Mouse (Mus musculus): ENCODE data around the gene 4933400A11Rik. TPM values are rescaled to one million over a fixed set of nuclear protein-coding genes. Genes with fewer than 3 reads are reported as not detected.
A peak's percentile ranks its signal among the peaks of the same experiment; 100 is the strongest.

4933400A11Rik gene
- not detected for total RNA-seq (2021)

DNA sequence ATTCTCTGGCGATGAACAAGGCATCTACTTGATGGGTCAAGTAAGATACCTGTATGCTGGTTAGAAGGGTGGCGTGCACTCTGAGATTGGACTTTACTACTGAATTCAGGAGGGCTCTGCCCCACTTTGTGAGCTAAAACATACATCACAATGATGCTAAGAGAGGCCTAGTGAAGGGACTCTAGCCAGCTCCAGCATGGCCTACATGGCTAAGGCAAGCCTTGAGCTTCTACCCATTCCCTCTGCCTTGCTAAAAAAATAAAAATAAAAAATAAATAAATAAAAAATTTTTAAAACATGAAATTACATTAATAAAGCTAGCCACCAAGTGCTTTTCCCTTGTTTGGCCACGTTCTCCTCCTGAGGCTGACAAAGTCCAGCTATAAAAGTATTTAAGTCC lies at the start of gene 4933400A11Rik:
TSS of gene 4933400A11Rik (minus strand) at position 101 of the 400 bp plus-strand sequence.
- no peak for DNase-seq (ENCODE audit: extremely low spot score in 1 of 2, low spot score in 2 of 2)
- intact Hi-C loops (cut with DNase I) = no loop called here

DNA sequence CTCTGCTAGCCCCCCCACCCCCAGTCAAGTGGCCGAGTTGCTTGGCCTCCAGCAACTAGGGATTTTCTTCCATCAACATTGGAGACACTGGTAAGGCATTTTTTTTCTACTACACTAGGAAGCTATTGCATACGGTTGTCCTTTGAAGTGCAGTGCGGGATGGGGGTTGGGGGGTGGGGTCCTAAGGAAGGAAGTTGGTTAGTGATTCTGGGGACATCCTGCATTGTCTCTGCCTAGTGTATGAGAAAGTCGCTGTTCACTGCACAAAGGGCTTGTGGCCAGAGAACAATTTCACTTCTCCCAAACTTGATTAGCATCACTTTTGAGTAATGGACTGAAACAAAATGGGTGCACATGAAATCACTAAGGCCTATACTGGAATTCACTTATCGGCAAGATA lies 48.7 kb upstream of the 4933400A11Rik start:
- intact Hi-C loops (cut with DNase I) = loop anchor here (10.0 kb wide), 1 partner anchor 57 kb away; no protein-coding TSS in a partner anchor
- peak in 1 of 2 experiments; percentile 12 for DNase-seq (ENCODE audit: extremely low spot score in 1 of 2, low spot score in 2 of 2)

DNA sequence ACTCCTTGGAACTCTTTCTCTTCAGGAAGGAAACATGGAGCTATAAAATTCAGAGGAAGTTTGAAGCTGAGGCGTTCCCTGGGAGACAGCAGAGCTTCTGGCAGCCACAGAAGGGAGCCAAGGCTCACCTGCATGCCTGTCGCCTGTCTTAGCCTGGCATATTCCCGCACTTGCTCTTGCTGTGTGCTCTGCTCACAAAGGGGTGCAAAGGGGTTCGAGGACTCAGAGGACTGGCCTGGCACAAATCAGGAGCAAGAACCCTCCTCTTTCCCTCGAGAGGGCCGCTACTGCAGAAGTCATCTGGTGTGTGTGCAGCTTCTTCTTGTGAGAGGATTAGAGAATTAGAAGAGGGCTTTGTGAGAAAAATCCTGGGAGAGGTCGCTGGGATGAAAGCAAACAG lies 48.3 kb upstream of the 4933400A11Rik start:
- DNase-seq (ENCODE audit: extremely low spot score in 1 of 2, low spot score in 2 of 2) = peak in 1 of 2 experiments; percentile 18
- intact Hi-C loops (cut with DNase I) = loop anchor here (10.0 kb wide), 1 partner anchor 57 kb away; no protein-coding TSS in a partner anchor

DNA sequence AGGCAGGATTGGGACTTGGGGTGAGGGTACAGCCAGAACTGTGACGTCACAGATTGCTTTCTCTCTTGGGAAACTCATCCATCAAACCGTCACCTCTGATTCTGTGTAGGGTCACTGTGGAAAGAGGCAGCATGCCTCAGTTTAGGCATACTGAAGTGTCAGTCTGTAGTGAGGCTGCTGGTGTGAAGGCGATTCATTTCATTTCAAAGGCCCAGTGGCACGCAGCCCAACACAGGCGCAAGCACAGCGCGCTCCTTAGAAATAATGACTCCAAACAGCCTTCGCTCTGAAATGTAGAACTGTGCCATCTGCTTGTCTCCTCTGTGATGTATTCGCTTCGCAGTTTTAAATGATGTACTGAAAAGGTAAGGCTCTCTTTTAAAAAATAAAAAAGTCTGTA lies 47.5 kb upstream of the 4933400A11Rik start:
- intact Hi-C loops (cut with DNase I) = loop anchor here (10.0 kb wide), 1 partner anchor 58 kb away; no protein-coding TSS in a partner anchor
- DNase-seq (ENCODE audit: extremely low spot score in 1 of 2, low spot score in 2 of 2) = peak; percentile 9 to 23

DNA sequence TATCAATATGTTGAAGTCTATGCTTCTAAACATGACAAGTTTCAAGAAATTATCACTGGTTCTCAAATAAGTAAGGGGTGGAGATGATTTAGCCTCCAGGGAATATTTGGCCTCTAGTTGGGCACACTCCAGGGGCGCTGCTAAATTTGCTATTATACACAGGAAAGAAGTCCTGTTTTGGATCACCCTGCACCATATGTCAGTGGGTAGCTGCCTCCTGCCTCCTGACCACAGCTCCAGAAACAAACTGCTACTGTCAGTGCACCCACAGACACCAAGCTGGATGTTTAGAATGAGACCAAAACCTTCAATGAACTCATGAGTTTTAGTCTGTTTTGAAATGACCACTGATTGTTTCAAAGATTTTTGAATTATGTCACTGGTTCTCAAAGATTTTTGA lies 34.2 kb upstream of the 4933400A11Rik start:
- no peak for DNase-seq (ENCODE audit: extremely low spot score in 1 of 2, low spot score in 2 of 2)
- intact Hi-C loops (cut with DNase I) = no loop called here

DNA sequence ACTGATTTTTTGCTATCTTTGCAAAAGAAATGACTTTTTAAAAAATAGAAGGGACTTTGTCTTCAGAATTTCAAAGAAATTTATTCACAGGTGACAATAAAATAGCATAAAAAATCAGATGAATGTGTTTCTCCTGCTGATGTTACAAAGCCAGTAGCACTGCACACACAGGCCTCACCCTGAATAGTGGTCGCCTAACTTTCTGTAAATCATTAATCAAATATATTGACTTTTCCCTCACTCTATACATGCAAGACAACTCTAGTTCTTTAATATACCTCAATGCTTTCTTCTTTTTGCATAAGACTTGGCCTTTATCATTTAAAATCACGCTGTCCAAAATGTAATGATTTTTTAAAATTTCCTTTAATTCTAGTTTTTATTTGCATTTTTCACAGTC lies 32.3 kb upstream of the 4933400A11Rik start:
- DNase-seq (ENCODE audit: extremely low spot score in 1 of 2, low spot score in 2 of 2) = no peak
- intact Hi-C loops (cut with DNase I) = no loop called here

DNA sequence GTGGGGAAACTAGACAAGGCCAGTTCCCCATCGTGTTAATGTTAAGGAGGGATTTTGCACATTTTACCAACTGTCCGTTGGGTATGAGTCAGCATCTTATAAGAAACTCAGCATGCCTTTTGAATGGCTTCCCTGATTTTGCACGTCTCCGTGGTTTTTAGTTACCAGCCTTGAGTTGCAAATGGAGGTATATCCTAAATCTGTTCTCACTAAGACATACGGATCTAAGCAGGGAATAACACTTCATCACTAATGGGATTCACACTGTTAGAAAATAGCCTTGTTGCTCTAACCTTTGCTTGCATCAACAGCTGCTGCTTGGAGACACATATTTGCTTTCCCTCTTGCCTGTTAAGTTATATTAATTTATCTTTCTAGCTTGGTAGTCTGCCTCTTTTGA lies 31.9 kb upstream of the 4933400A11Rik start:
- no peak for DNase-seq (ENCODE audit: extremely low spot score in 1 of 2, low spot score in 2 of 2)
- intact Hi-C loops (cut with DNase I) = no loop called here

DNA sequence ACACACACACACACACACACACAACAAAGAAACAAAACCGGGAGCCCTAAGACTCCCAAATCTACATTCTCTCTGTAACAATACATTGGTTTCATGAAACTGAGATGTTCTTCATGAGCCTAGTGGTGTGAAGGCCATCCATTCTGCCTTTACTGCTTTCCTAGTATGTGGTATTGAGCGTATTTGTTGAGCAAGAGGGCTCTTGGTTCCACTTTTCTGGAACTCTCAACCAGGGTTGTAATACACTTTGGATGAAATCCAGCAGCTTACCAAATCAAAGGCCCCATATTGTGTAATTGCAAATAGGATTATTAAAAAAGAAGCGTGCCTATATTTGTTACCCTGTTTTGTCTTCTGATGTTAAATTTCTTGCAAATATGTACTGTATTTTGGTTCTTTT lies 28.3 kb upstream of the 4933400A11Rik start:
- intact Hi-C loops (cut with DNase I) = no loop called here

DNA sequence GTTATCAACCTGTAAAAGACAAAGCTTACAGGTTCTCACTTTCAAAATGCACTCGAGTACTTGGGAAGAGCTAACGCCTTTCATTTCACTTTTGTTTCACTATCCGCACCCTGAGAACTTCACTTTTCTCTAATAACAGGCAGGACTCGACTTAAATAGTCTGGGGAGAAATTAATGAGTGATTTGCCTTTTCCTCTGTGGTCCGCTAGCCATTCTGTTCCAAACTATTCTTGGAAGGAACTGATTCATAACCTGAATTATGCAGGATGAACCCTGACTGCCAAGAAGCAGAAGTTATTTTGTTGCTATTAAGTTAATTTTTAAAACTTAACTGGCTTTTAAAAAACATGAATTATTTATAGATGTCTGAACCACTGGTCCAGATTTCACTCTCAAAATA lies 26.4 kb upstream of the 4933400A11Rik start:
- intact Hi-C loops (cut with DNase I) = no loop called here
- no peak for DNase-seq (ENCODE audit: extremely low spot score in 1 of 2, low spot score in 2 of 2)

More for the DNA sequence above, 28.3 kb upstream of the 4933400A11Rik start:
- no peak for DNase-seq (ENCODE audit: extremely low spot score in 1 of 2, low spot score in 2 of 2)

DNA sequence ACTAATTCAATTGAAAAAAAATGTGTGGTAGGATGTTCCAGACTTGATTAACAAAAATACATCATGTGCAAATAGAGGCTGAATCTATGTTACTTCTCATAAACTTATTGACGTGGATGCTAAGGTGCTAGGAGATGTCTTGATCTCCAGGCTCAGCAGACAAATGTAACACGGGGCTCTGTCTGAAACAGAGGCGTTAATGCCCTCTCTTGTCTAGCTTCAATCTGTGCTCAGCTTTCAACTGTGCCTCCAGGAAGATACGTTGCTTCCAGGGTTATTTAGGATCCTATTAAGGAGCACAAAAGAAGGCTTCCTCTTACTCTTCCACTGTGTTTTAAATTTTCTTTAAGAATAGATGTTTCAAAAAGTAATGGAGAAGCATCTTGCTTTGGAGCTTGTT lies 20.8 kb upstream of the 4933400A11Rik start:
- intact Hi-C loops (cut with DNase I) = no loop called here
- DNase-seq (ENCODE audit: extremely low spot score in 1 of 2, low spot score in 2 of 2) = no peak

DNA sequence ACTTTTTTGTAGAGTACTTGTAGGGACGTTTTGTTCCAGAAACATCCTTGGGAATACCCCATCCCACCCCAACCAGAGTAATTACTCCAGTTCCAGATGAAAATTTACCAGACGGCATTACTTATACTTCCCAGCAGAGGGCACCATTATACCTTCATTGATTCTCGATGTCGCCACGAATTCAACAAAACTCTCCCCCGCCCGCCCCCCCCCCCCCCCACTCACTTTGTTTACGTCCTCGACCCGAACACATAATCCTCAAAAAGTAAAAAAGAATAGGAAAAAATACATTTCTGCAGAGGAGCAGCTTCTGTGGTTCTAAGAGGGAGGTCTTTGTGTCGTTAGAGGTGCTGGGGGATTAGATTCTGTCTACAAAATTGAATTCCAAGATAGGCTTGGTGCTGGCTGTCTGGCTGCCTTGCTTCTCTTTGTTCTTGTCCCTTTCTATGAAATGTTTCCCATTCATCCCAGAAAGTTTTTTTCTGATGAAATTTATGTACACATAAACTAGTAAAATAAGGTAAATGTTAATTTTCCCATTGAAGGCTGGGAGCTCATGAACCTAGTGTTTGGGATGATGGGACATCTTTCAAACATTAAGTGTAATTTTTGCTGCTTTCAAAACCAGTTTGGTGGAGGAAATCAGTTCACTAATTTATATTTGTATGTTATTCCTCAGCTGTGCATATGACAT lies 19.7 kb upstream of the 4933400A11Rik start:
- intact Hi-C loops (cut with DNase I) = no loop called here
- peak; percentile 23 to 51 for DNase-seq (ENCODE audit: extremely low spot score in 1 of 2, low spot score in 2 of 2)

DNA sequence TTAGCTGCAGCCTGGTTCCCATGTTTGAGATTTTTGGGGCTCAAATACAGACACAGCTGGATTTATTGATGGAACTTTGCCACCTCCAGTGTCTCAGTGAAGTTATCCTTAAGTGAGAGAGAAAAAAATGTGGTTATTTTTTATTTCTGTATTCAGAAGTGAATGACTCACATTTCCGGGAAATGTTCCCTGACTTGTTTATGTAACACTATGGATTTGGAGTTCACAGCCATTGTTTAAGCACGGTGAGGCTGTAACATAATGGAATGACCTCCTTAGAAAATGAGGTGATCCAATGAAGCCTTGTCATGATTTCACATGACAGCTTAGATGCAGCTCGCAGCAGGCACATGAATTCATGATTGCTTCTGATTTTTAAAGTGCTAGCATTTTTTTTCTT lies 17.7 kb upstream of the 4933400A11Rik start:
- intact Hi-C loops (cut with DNase I) = no loop called here

DNA sequence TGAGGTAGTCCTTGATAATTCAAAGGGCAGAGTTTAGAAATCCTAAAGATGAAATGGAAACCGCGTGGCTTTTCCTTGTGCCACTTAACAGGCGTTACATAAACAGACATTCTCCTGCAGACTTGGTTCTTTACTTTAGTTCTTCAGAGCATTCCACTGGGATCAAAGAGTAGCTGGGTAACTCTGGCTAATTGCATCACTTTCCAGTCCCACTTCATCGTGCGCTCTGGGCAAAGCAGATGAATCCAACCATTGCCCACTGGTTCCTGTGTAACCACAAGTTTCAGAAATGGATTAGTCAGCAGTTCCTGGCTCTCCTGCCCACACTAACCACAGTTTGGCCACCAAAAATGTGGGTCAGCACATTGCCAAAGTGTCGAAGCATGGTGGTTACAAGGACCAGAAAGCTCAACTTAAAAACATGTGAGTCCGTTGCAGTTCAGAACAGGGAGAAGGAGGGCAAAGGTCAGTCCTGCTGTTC lies 15.4 kb upstream of the 4933400A11Rik start:
- intact Hi-C loops (cut with DNase I) = no loop called here
- no peak for DNase-seq (ENCODE audit: extremely low spot score in 1 of 2, low spot score in 2 of 2)

More for the DNA sequence above, 17.7 kb upstream of the 4933400A11Rik start:
- no peak for DNase-seq (ENCODE audit: extremely low spot score in 1 of 2, low spot score in 2 of 2)

DNA sequence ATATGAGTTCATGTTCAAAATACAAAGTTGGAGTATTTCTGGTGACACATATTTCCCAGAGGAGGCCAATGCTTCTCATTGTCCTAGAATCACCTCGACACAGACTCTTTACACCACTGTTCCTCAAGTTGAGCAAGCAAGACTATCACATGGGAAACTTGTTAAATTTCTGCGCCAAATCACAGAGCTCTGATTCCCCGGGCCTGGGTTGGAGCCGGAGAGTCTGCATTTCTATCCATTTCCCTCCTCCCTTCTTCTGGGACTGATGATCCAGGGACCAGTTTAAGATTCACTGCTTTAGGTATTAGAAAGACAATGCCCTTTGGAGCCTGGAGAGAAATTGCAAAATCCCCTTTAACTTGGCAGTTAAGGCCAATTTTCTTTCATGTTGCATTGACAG lies 15.0 kb upstream of the 4933400A11Rik start:
- DNase-seq (ENCODE audit: extremely low spot score in 1 of 2, low spot score in 2 of 2) = no peak
- intact Hi-C loops (cut with DNase I) = no loop called here

DNA sequence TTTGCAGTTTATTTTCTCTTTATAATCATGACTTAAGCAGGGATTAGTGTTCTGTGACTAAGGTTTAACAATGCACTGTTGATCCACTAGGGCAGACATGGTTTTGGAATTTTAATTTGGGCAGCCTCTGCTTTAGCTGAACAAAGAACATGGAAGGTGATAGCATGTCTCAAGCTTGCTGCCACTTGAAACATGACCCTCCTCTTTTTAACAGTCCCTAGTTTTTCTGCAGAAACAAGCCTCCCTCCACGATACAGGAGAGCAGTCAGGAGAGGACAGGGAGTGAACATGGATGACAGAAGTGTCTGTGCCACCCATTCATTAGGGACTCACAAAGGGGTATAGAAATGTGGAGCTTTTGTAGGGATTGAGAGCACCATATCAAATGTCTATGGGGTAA lies 13.4 kb upstream of the 4933400A11Rik start:
- no peak for DNase-seq (ENCODE audit: extremely low spot score in 1 of 2, low spot score in 2 of 2)
- intact Hi-C loops (cut with DNase I) = no loop called here

DNA sequence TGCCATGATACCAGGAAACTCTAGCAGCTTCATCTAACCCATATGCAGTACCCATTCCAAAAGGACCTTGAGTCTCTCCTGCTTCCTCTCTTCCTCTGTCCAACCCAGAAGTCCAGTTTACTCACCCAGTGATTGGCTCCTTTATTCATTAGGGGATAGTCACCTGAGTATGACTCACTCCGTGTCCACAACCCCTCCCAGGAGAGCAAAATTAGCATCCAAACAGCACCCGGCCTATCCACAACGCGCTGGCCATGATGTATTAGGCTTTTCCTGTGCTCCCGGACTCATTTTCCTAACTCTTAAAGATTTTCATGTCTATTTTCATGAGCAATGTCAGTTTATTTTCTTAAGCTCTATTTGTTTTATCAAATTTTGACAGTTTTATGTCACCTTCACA lies 10.3 kb upstream of the 4933400A11Rik start:
- DNase-seq (ENCODE audit: extremely low spot score in 1 of 2, low spot score in 2 of 2) = no peak
- intact Hi-C loops (cut with DNase I) = no loop called here

DNA sequence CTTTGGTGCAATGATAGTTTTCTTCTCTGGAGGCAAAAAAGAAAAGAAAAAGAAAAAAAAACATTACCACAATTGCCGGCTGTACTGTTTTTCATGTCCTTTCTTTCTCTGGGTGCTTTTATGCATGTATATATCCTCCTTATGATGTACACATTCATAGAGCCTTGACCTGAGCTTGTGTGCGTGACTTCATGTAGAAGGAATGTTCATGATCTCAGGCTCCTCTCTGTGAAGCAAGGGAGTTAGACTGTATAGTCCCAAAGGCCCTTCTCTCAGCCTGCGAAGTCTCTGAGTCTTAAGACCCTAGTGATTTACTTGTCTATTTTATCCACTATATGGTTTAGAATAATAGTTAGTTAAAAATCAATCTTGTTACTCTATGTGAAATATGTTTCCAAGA lies 21.4 kb downstream of the 4933400A11Rik start:
- DNase-seq (ENCODE audit: extremely low spot score in 1 of 2, low spot score in 2 of 2) = no peak
- intact Hi-C loops (cut with DNase I) = no loop called here

DNA sequence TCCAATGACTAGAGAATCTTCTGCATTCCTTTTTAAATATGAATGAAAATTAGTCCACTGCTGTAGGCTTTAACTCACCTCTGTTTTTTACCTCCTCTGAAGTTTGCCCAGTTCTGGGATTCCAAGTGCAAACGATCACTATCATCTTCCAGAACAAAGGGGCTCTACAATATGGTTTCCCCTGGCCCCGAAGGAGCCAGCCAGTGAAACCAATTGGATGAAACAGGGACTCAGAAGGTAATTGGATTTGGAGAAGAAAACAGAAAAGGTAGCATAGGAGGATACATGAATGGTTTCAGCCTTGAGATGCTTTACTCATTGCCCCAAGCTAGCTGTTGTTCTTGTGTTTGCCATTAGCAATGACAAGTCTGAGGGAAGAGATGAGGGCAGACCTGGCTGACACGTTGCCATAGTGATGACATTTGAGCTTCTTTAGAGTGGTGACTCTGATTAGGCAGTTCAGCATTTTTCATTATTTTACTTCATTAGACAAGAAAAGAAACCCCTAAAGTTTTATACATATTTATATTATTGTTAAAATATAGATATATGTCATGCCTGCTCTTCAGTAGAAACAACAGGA lies 44.0 kb downstream of the 4933400A11Rik start:
- DNase-seq (ENCODE audit: extremely low spot score in 1 of 2, low spot score in 2 of 2) = no peak
- intact Hi-C loops (cut with DNase I) = no loop called here
